Mouse (Mus musculus) lung, adult 2 months (tissue): ENCODE measurements around the gene Gria1.

Experiments used
- CTCF ChIP-seq: fragments of 200-500 bp; IDR thresholded peaks from 2 replicates; pipeline ENCODE4 v1.5.1; 2011; ENCODE audit warnings: mild to moderate bottlenecking, low read length, control low read depth; ENCODE audit not compliant: insufficient read depth
- POLR2A ChIP-seq: fragments of 200-500 bp; IDR thresholded peaks from 2 replicates; pipeline ENCODE4 v1.6.1; 2011; ENCODE audit warnings: low read depth, mild to moderate bottlenecking, control low read depth, low read length, borderline replicate concordance; ENCODE audit errors: extremely low read depth

DNA sequence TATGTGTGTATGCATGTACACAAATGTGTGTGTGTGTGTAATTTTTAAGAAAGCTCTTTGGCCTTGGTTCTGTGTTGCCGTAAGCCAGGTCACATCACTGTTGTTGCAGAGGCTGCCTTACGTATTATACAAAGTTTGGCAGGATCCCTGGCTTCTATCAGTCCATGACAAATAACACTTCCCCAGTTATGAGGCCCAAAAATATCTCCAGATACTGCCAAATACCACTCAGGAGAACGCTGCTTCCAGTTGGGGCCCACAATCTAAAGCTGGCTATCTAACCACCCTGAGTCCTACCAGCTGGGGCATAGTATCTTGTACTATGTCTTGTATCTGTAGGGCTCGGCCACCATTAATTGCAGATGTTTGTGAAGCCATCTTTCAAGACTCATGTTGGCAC lies 3.4 kb upstream of the Gria1 start:
- TF ChIP-seq CTCF, result no peak
- no peak for TF ChIP-seq POLR2A
